Mouse (Mus musculus) heart, adult 2 months (tissue): ENCODE measurements around the gene Ikzf2. TPM values are rescaled to one million over a fixed set of nuclear protein-coding genes. Genes with fewer than 3 reads are reported as not detected.

Experiments
- DNase-seq, 2 experiments: peaks; one replicate each; pipeline ENCODE4 v3.0.0; 2021
- H3K27ac ChIP-seq: fragments of 200-600 bp; 2 replicates; pipeline ENCODE4 v1.8.1; 2022
- H3K27me3 ChIP-seq: fragments of 200-500 bp; 2 replicates; pipeline ENCODE4 v1.6.1; 2012; ENCODE audit warnings: mild to moderate bottlenecking, low read length, inconsistent platforms, mixed read lengths; ENCODE audit not compliant: control insufficient read depth, insufficient read depth
- H3K36me3 ChIP-seq: fragments of 200-500 bp; 2 replicates; pipeline ENCODE4 v1.6.1; 2012; ENCODE audit warnings: low read length, inconsistent platforms; ENCODE audit not compliant: control insufficient read depth, insufficient read depth
- H3K4me1 ChIP-seq: fragments of 200-500 bp; 2 replicates; pipeline ENCODE4 v1.6.1; 2011; ENCODE audit warnings: low read length; ENCODE audit not compliant: control insufficient read depth, insufficient read depth
- H3K4me3 ChIP-seq: fragments of 200-600 bp; 2 replicates; pipeline ENCODE4 v1.8.1; 2022
- H3K79me2 ChIP-seq: fragments of 200-500 bp; replicated peaks from 2 replicates; pipeline ENCODE4 v1.6.1; 2012; ENCODE audit warnings: mild to moderate bottlenecking, inconsistent platforms, low read length, moderate library complexity, mixed read lengths; ENCODE audit not compliant: control insufficient read depth, insufficient read depth
- H3K9ac ChIP-seq: fragments of 200-500 bp; 2 replicates; pipeline ENCODE4 v1.6.1; 2012; ENCODE audit warnings: low read depth, mild to moderate bottlenecking, control low read depth, inconsistent platforms, low read length, mixed read lengths
- CTCF ChIP-seq: fragments of 200-600 bp; IDR thresholded peaks from 2 replicates; pipeline ENCODE4 v1.8.1; 2022; ENCODE audit warnings: antibody characterized with exemption, mild to moderate bottlenecking, moderate library complexity
- EP300 ChIP-seq: fragments of 200-500 bp; IDR thresholded peaks from 2 replicates; pipeline ENCODE4 v1.6.1; 2011; ENCODE audit warnings: low read depth, low read length, control low read depth; ENCODE audit not compliant: insufficient read depth
- POLR2A ChIP-seq: fragments of 200-500 bp; IDR thresholded peaks from 2 replicates; pipeline ENCODE4 v1.6.1; 2011; ENCODE audit warnings: mild to moderate bottlenecking, low read depth, low read length, control low read depth; ENCODE audit not compliant: insufficient read depth
- WGBS: fragments of 180-500 bp; shearing (Covaris S2); methylation state at CpG from one replicate; pipeline ENCODE4 v1.1.7; 2018; 5-methylcytosine and 5-hydroxymethylcytosine counted together
- intact Hi-C: fragments of 180-260 bp; cut with DNase I; formaldehyde crosslinking; loops from one replicate; pipeline ENCODE4 v1.15.1; 2025
- polyA plus RNA-seq: library from polyadenylated mRNA; depleted of rRNA; stranded (reverse); fragments of >200 nt; gene quantifications from 2 replicates; pipeline ENCODE4 v1.2.3, GENCODE M21; 2012
- total RNA-seq, 2 experiments: library from RNA; stranded (reverse); gene quantifications; 2 replicates each; pipeline ENCODE4 v1.2.3; 2021

Gene Ikzf2
- total and polyA plus RNA-seq, 3 experiments, result 1.8 to 7.9 (median 6.1) TPM

DNA sequence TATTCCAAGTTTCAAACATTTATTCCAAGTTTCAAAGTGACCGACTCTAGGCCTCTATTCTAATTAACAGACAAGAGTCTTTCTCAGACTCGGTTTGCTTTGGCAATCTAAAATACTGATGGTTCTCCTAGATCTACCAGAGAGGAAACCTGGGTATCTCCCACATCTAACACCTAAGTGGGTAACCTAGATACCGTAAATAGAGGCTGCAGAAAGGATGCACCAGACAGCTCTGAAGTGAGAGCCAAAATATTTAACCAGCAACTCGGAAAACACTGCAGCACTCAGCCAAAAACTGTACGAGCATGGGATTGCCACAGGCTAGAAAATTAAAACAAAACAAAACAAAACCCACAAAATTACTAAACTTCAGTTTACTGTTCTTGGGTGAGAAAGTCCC lies 6.0 kb downstream of the Ikzf2 start:
- DNase-seq, result no peak
- H3K4me1 ChIP-seq, result peaks cover 2% of the 10 kb centered on the region
- 69% methylated on average over 5 of the region's 5 CpGs for WGBS

DNA sequence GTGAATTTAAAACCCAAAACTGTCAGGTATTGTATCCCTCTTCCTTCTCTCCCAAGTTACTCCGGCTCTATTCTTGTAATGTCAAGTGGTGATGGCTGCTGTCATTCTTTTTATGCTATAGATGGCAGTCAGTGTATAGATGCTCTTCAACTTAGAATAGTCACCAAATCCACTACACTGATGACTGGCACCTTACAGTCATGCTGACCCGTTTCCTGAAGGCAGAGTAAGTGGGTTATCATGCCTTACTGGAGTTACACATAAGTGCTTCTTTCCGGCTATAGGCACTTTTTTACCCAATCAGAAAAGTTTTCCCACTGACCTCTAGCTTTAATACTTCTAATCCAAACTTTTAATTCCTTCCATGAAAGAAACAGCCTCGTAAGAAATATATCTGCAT lies 6.5 kb downstream of the Ikzf2 start:
- Histone ChIP-seq H3K36me3 (no peaks in the 10 kb centered on the region), H3K4me3 (no peak overlapping the region), H3K79me2 (no peaks in the 10 kb centered on the region), H3K9ac (no peak overlapping the region), H3K27me3 (no peaks in the 10 kb centered on the region), H3K4me1 (peaks cover 2% of the 10 kb centered on the region), H3K27ac (no peak overlapping the region)
- no peak for DNase-seq
- TF ChIP-seq EP300, result no peak
- TF ChIP-seq POLR2A, result no peak
- TF ChIP-seq CTCF, result no peak
- WGBS, result 86% methylated on average over 4 of the region's 4 CpGs
- intact Hi-C loops, result no loop called here

More for the DNA sequence above, 6.0 kb downstream of the Ikzf2 start:
- H3K27me3 ChIP-seq, result no peaks in the 10 kb centered on the region
- no peak overlapping the region for H3K9ac ChIP-seq
- no peak overlapping the region for H3K4me3 ChIP-seq
- intact Hi-C loops, result no loop called here
- H3K27ac ChIP-seq, result no peak overlapping the region
- no peaks in the 10 kb centered on the region for H3K79me2 ChIP-seq
- TF ChIP-seq POLR2A (no peak), EP300 (no peak), CTCF (no peak)
- no peaks in the 10 kb centered on the region for H3K36me3 ChIP-seq

DNA sequence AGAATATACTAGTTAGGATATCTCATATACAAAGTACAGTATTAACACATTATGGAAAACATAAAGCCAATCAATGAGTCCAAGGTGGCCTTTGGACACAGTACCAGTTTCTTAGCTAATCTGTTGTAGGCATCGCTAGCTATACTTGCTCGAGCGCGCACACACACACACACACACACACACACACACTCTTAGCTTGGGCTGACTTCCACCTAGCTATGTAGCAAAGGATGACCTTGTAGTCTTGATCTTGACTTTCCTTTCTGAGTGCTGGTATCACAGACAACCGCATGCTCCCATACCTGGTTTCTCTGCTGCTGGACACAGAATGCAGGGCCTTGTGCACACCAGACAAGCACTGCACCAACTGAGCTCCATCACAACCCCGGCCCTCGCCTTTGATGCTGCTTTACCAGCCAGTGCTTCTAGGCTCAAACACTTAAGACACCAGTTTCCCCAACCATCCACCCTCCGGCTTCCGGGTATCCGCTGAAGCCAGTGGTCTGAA lies 17.1 kb downstream of the Ikzf2 start:
- intact Hi-C loops, result no loop called here
- Histone ChIP-seq H3K27me3 (no peaks in the 10 kb centered on the region), H3K27ac (no peak overlapping the region), H3K4me1 (no peaks in the 10 kb centered on the region), H3K36me3 (no peaks in the 10 kb centered on the region), H3K9ac (no peak overlapping the region), H3K79me2 (no peaks in the 10 kb centered on the region; the same call in 1 of the 2 replicates), H3K4me3 (no peak overlapping the region)
- no peak for DNase-seq
- TF ChIP-seq EP300 (no peak), POLR2A (no peak)
- WGBS, result 84% methylated on average over 10 of the region's 10 CpGs

DNA sequence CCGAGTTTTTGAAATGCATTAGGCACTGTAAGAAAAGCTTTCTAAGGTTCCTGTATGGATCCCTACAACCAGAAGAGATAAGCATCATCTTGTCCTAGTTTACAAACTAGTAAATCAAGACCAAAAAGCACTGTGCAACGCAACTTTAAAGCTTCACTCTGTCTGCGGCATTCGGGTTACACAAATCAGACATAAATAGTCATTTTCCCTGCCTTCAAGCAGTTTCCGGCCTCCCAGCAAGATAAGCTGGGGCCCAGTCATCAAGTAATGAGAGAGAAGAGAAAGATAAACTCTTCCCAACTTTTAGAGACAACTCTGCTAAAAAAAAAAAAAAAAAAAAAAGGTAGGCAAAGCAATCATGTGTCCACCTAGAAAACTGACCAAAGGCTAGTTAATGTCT lies 19.6 kb downstream of the Ikzf2 start:
- TF ChIP-seq CTCF (no peak), EP300 (no peak), POLR2A (no peak)
- intact Hi-C loops, result no loop called here
- Histone ChIP-seq H3K27ac (no peak overlapping the region), H3K9ac (no peak overlapping the region), H3K27me3 (no peaks in the 10 kb centered on the region), H3K79me2 (no peaks in the 10 kb centered on the region; the same call in 1 of the 2 replicates), H3K4me1 (no peaks in the 10 kb centered on the region), H3K36me3 (no peaks in the 10 kb centered on the region), H3K4me3 (no peak overlapping the region)
- DNase-seq, result no peak
- 46% methylated on average over 5 of the region's 5 CpGs for WGBS

DNA sequence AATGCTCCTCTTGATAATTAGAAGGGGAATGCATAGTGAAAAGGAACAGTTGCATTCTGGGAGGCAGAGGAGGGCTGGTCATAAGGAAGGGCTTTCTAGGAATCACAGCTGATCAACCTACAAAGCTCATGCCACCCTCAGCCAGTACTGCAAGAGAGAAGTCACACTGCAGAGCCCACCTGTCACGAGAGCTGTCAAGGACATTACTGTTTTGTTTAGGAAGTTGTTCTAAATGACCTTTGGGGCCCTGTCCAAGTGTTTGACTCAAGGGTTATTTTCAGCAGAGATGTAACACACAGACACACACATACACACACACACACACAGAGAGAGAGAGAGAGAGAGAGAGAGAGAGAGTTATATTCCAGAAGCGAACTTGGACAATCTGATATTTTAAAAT lies 27.3 kb downstream of the Ikzf2 start:
- 30% methylated on average over 2 of the region's 2 CpGs for WGBS
- Histone ChIP-seq H3K36me3 (no peaks in the 10 kb centered on the region), H3K27me3 (no peaks in the 10 kb centered on the region), H3K4me3 (no peak overlapping the region), H3K27ac (peak overlapping the region; percentile 41; the same call in 1 of the 2 replicates), H3K9ac (no peak overlapping the region), H3K79me2 (no peaks in the 10 kb centered on the region), H3K4me1 (no peaks in the 10 kb centered on the region)
- intact Hi-C loops, result no loop called here
- DNase-seq, result peak in 1 of 2 experiments; percentile 11
- TF ChIP-seq CTCF (no peak), EP300 (no peak), POLR2A (no peak)

DNA sequence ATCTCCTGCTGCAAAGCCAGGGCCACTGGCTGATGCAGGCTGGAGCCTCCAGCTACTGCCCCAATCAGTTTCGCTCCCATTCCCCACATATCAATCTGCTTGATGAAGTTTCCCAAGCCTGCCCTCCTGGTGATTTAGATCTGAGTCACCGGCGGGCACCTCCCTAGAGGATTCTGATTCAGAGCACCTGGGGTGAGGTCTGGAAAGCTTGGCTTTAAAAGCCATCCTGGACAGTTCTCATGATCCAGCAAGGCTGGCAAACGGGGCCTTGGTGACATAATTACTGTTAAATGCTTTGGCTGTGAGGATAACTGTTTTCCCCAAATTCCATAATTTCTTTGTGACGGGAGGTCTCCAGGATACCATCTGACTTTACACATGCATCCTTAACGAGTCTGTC lies 29.0 kb downstream of the Ikzf2 start:
- H3K79me2 ChIP-seq, result no peaks in the 10 kb centered on the region
- no peaks in the 10 kb centered on the region for H3K4me1 ChIP-seq
- H3K27ac ChIP-seq, result no peak overlapping the region
- H3K9ac ChIP-seq, result no peak overlapping the region
- DNase-seq, result no peak
- TF ChIP-seq POLR2A, result no peak
- TF ChIP-seq CTCF, result no peak
- TF ChIP-seq EP300, result no peak
- intact Hi-C loops, result no loop called here
- 63% methylated on average over 6 of the region's 6 CpGs for WGBS
- no peaks in the 10 kb centered on the region for H3K36me3 ChIP-seq
- H3K27me3 ChIP-seq, result no peaks in the 10 kb centered on the region
- no peak overlapping the region for H3K4me3 ChIP-seq
